In the genomic region with DNA sequence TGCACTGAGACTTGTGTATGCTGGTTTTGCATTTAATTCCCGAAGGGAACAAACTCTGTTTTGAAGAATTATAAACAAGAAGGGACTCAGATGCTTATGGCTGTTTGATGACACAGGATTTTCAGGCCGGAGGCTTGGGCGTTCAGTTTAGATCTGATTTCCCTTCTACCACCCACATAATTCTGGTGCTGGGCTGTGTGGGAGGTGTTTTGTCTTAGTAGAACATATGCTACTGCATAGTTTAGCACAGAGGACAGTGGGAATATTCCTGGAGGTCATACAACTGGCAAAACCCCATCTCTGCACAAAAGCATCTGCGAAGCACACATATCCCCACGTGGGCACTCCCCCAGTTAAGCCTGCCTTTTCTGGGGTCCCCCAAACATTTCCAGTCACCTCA, we compare ENCODE assay signal across 28 mouse cellular contexts. TPM values are rescaled to one million over a fixed set of nuclear protein-coding genes. Genes with fewer than 3 reads are reported as not detected.
A peak's percentile ranks its signal among the peaks of the same experiment; 100 is the strongest.
DNase-seq lines count a peak whose midpoint lies in the region; ATAC-seq and TF ChIP-seq lines count a peak whose summit lies in the region.
"Had no signal": no experiment of that assay in that cellular context is flagged by ENCODE, and none has a peak within 500 bp of the region (broad histone marks: within the 10 kb centered on the region; RNA-seq: fewer than 3 reads in every experiment).

No protein-coding gene starts in this region.

- H3K9me3 ChIP-seq in MEL (replicated peaks; ENCODE audit: insufficient read depth, low read length), result no peaks in the 10 kb centered on the region
- no peaks in the 10 kb centered on the region for H3K9me3 ChIP-seq in intestine, postnatal 0 days (ENCODE audit: control insufficient read depth)
- H3K9me3 ChIP-seq: embryonic facial prominence, embryonic 12.5 days; heart, embryonic 13.5 days; hindbrain, embryonic 15.5 days; limb, embryonic 10.5 days; midbrain, embryonic 12.5 days; neural tube, embryonic 15.5 days had no signal

- H3K79me2 ChIP-seq in MEL (ENCODE audit: control insufficient read depth, insufficient read depth, low read length, poor library complexity), result no peaks in the 10 kb centered on the region

- no peak for TF ChIP-seq RAD21 in MEL (IDR thresholded peaks at IDR 0.05; ENCODE audit: low read depth, low read length)

- H3K27ac ChIP-seq in MEL (ENCODE audit: control insufficient read depth, low read depth, low read length), result peak overlapping the region; percentile 0
- peak overlapping the region; percentile 35; the same call in 1 of the 2 replicates for H3K27ac ChIP-seq in intestine, postnatal 0 days (ENCODE audit: low read depth, low read length)
- H3K27ac ChIP-seq in olfactory bulb, adult 2 months (ENCODE audit: insufficient read depth, low read depth, low read length), result 0 out of 2 replicates have a peak overlapping the region, but pooled peaks have one; percentile 8
- H3K27ac ChIP-seq: embryonic facial prominence, embryonic 12.5 days; heart, embryonic 13.5 days; hindbrain, embryonic 15.5 days; limb, embryonic 10.5 days; midbrain, embryonic 12.5 days; neural tube, embryonic 15.5 days had no signal

- no peak for ATAC-seq in intestine, postnatal 0 days
- ATAC-seq: activated CD4-positive, CD25-positive, alpha-beta regulatory T cell, adult 4 months had no signal

- H3K4me3 ChIP-seq in MEL (ENCODE audit: control insufficient read depth in 1 of 2, insufficient read depth in 1 of 2, low read depth in 2 of 2, low read length in 2 of 2), result no peak overlapping the region
- no peak overlapping the region for H3K4me3 ChIP-seq in intestine, postnatal 0 days (ENCODE audit: low read depth, low read length)
- H3K4me3 ChIP-seq in olfactory bulb, adult 2 months (ENCODE audit: insufficient read depth, low read depth, low read length), result no peak overlapping the region
- H3K4me3 ChIP-seq: embryonic facial prominence, embryonic 12.5 days; heart, embryonic 13.5 days; hindbrain, embryonic 15.5 days; limb, embryonic 10.5 days; midbrain, embryonic 12.5 days; myocyte; neural tube, embryonic 15.5 days had no signal

- H3K27me3 ChIP-seq in MEL (ENCODE audit: control insufficient read depth in 1 of 2, insufficient read depth in 2 of 2, low read length in 2 of 2), result no peaks in the 10 kb centered on the region
- H3K27me3 ChIP-seq in intestine, postnatal 0 days (replicated peaks; ENCODE audit: control insufficient read depth, insufficient read depth, low read length), result peaks cover 5% of the 10 kb centered on the region
- H3K27me3 ChIP-seq: embryonic facial prominence, embryonic 12.5 days had no signal

- H3K4me1 ChIP-seq in MEL (ENCODE audit: control insufficient read depth in 1 of 2, insufficient read depth in 2 of 2, low read length in 2 of 2), result peaks cover 23 to 57% of the 10 kb centered on the region in 2 experiments
- H3K4me1 ChIP-seq in intestine, postnatal 0 days (replicated peaks; ENCODE audit: control insufficient read depth, insufficient read depth, low read length), result peaks cover 7% of the 10 kb centered on the region; the same call in 1 of the 2 replicates
- H3K4me1 ChIP-seq in olfactory bulb, adult 2 months (ENCODE audit: control insufficient read depth, insufficient read depth, low read length), result peaks cover 21% of the 10 kb centered on the region

- DNase-seq in layer of hippocampus, adult 18-20 months (ENCODE audit: low spot score in 2 of 2), result peak; percentile 46 to 65
- DNase-seq in layer of hippocampus, postnatal 14 days (ENCODE audit: low spot score in 2 of 2), result no peak
- DNase-seq in MEL (ENCODE audit: low read depth, low spot score), result peak; percentile 50
- DNase-seq in cerebellum, adult 11 months, result no peak
- DNase-seq in spleen, postnatal 14 days (ENCODE audit: low spot score in 2 of 2), result no peak
- DNase-seq: adrenal gland, postnatal 14 days; B cell, adult 2 months; cerebellum, adult 2 months; heart, postnatal 36 days; kidney, adult 18-20 months; kidney, postnatal 14 days; lung, embryonic 14.5 days; retina, postnatal 1 day; thymus, postnatal 4 days had no signal

- TF ChIP-seq POLR2A in MEL (IDR thresholded peaks at IDR 0.05; ENCODE audit: control insufficient read depth in 1 of 2, insufficient read depth in 1 of 2, low read depth in 1 of 2, low read length in 2 of 2, poor library complexity in 1 of 2), result no peak
- no peak for TF ChIP-seq POLR2A in olfactory bulb, adult 2 months (IDR thresholded peaks at IDR 0.05; ENCODE audit: insufficient read depth, low read depth, low read length)

- TF ChIP-seq EP300 in MEL (IDR thresholded peaks at IDR 0.05; ENCODE audit: low read depth in 1 of 2, low read length in 2 of 2), result peak; percentile 25 to 51; a peak in 2 of 4 replicates

- H3K4me2 ChIP-seq in intestine, postnatal 0 days (replicated peaks; ENCODE audit: low read depth), result no peak overlapping the region
- H3K4me2 ChIP-seq: embryonic facial prominence, embryonic 12.5 days; heart, embryonic 13.5 days; hindbrain, embryonic 15.5 days; liver, embryonic 11.5 days; lung, embryonic 14.5 days; midbrain, embryonic 12.5 days; neural tube, embryonic 15.5 days had no signal

- no peak overlapping the region for H3K9ac ChIP-seq in MEL (ENCODE audit: control insufficient read depth, low read depth, low read length, poor library complexity, severe bottlenecking)
- H3K9ac ChIP-seq in intestine, postnatal 0 days (ENCODE audit: low read depth, low read length), result no peak overlapping the region
- H3K9ac ChIP-seq: embryonic facial prominence, embryonic 12.5 days; heart, embryonic 13.5 days; hindbrain, embryonic 15.5 days; lung, embryonic 14.5 days; midbrain, embryonic 12.5 days; neural tube, embryonic 15.5 days had no signal

- 60% methylated on average over 5 of the region's 5 CpGs for WGBS in intestine, postnatal 0 days
- WGBS in olfactory bulb, adult 2 months, result 35% methylated on average over 5 of the region's 5 CpGs

- H3K36me3 ChIP-seq in MEL (ENCODE audit: control insufficient read depth in 1 of 2, insufficient read depth in 2 of 2, low read length in 2 of 2), result peaks cover 0 to 28% of the 10 kb centered on the region in 2 experiments; a peak in 2 of 4 replicates
- no peaks in the 10 kb centered on the region for H3K36me3 ChIP-seq in intestine, postnatal 0 days (ENCODE audit: control insufficient read depth, insufficient read depth)
- H3K36me3 ChIP-seq: embryonic facial prominence, embryonic 12.5 days; heart, embryonic 13.5 days; hindbrain, embryonic 15.5 days; limb, embryonic 10.5 days; midbrain, embryonic 12.5 days; neural tube, embryonic 15.5 days had no signal

- TF ChIP-seq CTCF in MEL (IDR thresholded peaks at IDR 0.05 in 2 of 3, conservative IDR thresholded peaks at IDR 0.05 in 1 of 3; ENCODE audit: control insufficient read depth in 1 of 3, insufficient read depth in 1 of 3, low read depth in 2 of 3, low read length in 3 of 3, poor library complexity in 1 of 3, severe bottlenecking in 1 of 3), result no peak
- no peak for TF ChIP-seq CTCF in intestine, postnatal 0 days (IDR thresholded peaks at IDR 0.05; ENCODE audit: low read depth)
- no peak for TF ChIP-seq CTCF in olfactory bulb, adult 2 months (IDR thresholded peaks at IDR 0.05; ENCODE audit: insufficient read depth, low read depth, low read length)

TF ChIP-seq in MEL, 35 proteins besides CTCF, POLR2A, EP300 and RAD21 (continues in another document):
- no peak for TF ChIP-seq RCOR1 (IDR thresholded peaks at IDR 0.05; ENCODE audit: low read depth, low read length)
- TF ChIP-seq JUND (IDR thresholded peaks at IDR 0.05; ENCODE audit: low read depth, low read length), result no peak
- TF ChIP-seq ETS1 (IDR thresholded peaks at IDR 0.05; ENCODE audit: low read depth, low read length), result 0 out of 2 replicates have a peak, but pooled peaks have one; percentile 13
- TF ChIP-seq TCF12 (IDR thresholded peaks at IDR 0.05; ENCODE audit: low read depth, low read length), result no peak
- no peak for TF ChIP-seq ZKSCAN1 (IDR thresholded peaks at IDR 0.05; ENCODE audit: low read depth, low read length)
- TF ChIP-seq POLR2AphosphoS5 (IDR thresholded peaks at IDR 0.05; ENCODE audit: borderline replicate concordance, low read depth, low read length), result no peak

RNA-seq across cellular contexts. Expression of a gene that starts 4.1 kb away (rescaled TPM):
- total RNA-seq in layer of hippocampus, adult 18-20 months (2021), result 1 to 10 TPM; 1.2 to 2.3 TPM
- total RNA-seq in layer of hippocampus, postnatal 14 days (2021), result not detected
- total RNA-seq in MEL (2012; rRNA removed), result 1.5 and 2.4 TPM in 2 replicates
- polyA plus RNA-seq in MEL (2012; ENCODE audit: insufficient read depth in 1 of 2, insufficient read length in 2 of 2, low read depth in 1 of 2, low replicate concordance in 2 of 2, missing spikeins in 1 of 2), result 1 to 10 TPM in 1 of 2 experiments, not detected in 1; 2.4 TPM
- polyA plus RNA-seq in intestine, postnatal 0 days (2015; fragmentation: Nextera tagmentation; extraction: Ambion mirVana), result 6.9 and 7.3 TPM in 2 replicates
- polyA plus RNA-seq in olfactory bulb, adult 2 months (2012; ENCODE audit: insufficient read depth, insufficient read length, low replicate concordance, missing spikeins), result not detected in 2 replicates
- polyA plus RNA-seq: activated CD4-positive, CD25-positive, alpha-beta regulatory T cell, adult 4 months had no signal

RNA-seq across cellular contexts. Expression of a gene that starts 30.8 kb away (rescaled TPM):
- total RNA-seq in layer of hippocampus, adult 18-20 months (2021), result under 1 TPM; 0.62 to 0.86 TPM
- total RNA-seq in layer of hippocampus, postnatal 14 days (2021), result 1 to 10 TPM in 1 of 2 experiments, under 1 TPM in 1; 0.60 to 1.2 TPM
- 33.4 and 41.9 TPM in 2 replicates for total RNA-seq in MEL (2012; rRNA removed)
- 10 to 100 TPM in 1 of 2 experiments, not detected in 1; 24.2 TPM for polyA plus RNA-seq in MEL (2012; ENCODE audit: insufficient read depth in 1 of 2, insufficient read length in 2 of 2, low read depth in 1 of 2, low replicate concordance in 2 of 2, missing spikeins in 1 of 2)
- 3.8 TPM in 2 replicates for polyA plus RNA-seq in intestine, postnatal 0 days (2015; fragmentation: Nextera tagmentation; extraction: Ambion mirVana)
- not detected in 2 replicates for polyA plus RNA-seq in olfactory bulb, adult 2 months (2012; ENCODE audit: insufficient read depth, insufficient read length, low replicate concordance, missing spikeins)

RNA-seq across cellular contexts. Expression of a gene that starts 30.8 kb away (rescaled TPM):
- 10 to 100 TPM; 29.7 to 34.5 TPM for total RNA-seq in layer of hippocampus, adult 18-20 months (2021)
- total RNA-seq in layer of hippocampus, postnatal 14 days (2021), result 10 to 100 TPM; 30.0 to 42.1 TPM
- total RNA-seq in MEL (2012; rRNA removed), result 14.5 and 16.7 TPM in 2 replicates
- 10 to 100 TPM in 1 of 2 experiments, not detected in 1; 19.0 TPM for polyA plus RNA-seq in MEL (2012; ENCODE audit: insufficient read depth in 1 of 2, insufficient read length in 2 of 2, low read depth in 1 of 2, low replicate concordance in 2 of 2, missing spikeins in 1 of 2)
- 17.3 and 18.1 TPM in 2 replicates for polyA plus RNA-seq in intestine, postnatal 0 days (2015; fragmentation: Nextera tagmentation; extraction: Ambion mirVana)
- polyA plus RNA-seq in olfactory bulb, adult 2 months (2012; ENCODE audit: insufficient read depth, insufficient read length, low replicate concordance, missing spikeins), result not detected in 2 replicates

RNA-seq across cellular contexts. Expression of a gene that starts 57.1 kb away (rescaled TPM):
- not detected for total RNA-seq in layer of hippocampus, adult 18-20 months (2021)
- not detected for total RNA-seq in layer of hippocampus, postnatal 14 days (2021)
- total RNA-seq in MEL (2012; rRNA removed), result not detected in 2 replicates
- polyA plus RNA-seq in MEL (2012; ENCODE audit: insufficient read depth in 1 of 2, insufficient read length in 2 of 2, low read depth in 1 of 2, low replicate concordance in 2 of 2, missing spikeins in 1 of 2), result under 1 TPM in 1 of 2 experiments, not detected in 1; 0.75 TPM
- polyA plus RNA-seq in intestine, postnatal 0 days (2015; fragmentation: Nextera tagmentation; extraction: Ambion mirVana), result 1.1 TPM in 2 replicates
- not detected in 2 replicates for polyA plus RNA-seq in olfactory bulb, adult 2 months (2012; ENCODE audit: insufficient read depth, insufficient read length, low replicate concordance, missing spikeins)
- total RNA-seq: adrenal gland, postnatal 14 days; common myeloid progenitor, adult 5-6 weeks; heart, postnatal 36 days had no signal
- polyA plus RNA-seq: activated CD4-positive, CD25-positive, alpha-beta regulatory T cell, adult 4 months; cerebellum, adult 2 months; embryonic facial prominence, embryonic 12.5 days; forebrain, embryonic 11.5 days; gonadal fat pad, adult 2 months; heart, embryonic 13.5 days; hindbrain, embryonic 15.5 days; limb, embryonic 10.5 days; liver, embryonic 11.5 days; lung, embryonic 14.5 days; midbrain, embryonic 12.5 days; myocyte; neural tube, embryonic 15.5 days had no signal

Comparison
In these comparisons a context has a peak if more than half of its experiments do, and no peak if none do; other contexts are left out.
1. DNase-seq: peak in layer of hippocampus, adult 18-20 months (2 of 2) and MEL (single experiment); none in layer of hippocampus, postnatal 14 days (0 of 2), cerebellum, adult 11 months (single experiment) and spleen, postnatal 14 days (0 of 2).
2. RNA of a gene that starts 30.8 kb away (total RNA-seq): 33.4 to 41.9 TPM in MEL; 0.60 to 1.2 TPM in layer of hippocampus, postnatal 14 days and 0.62 to 0.86 TPM in layer of hippocampus, adult 18-20 months; every median in the first group is over 10 times any median in the second.
3. Peak in every context shown above with its lines, with median percentiles within 50 percentile points of each other: H3K27ac ChIP-seq.